Mouse (Mus musculus) G1E-ER4 (cell line): Measurements from ENCODE around the gene Dbnl. TPM values are rescaled to one million over a fixed set of nuclear protein-coding genes. Genes with fewer than 3 reads are reported as not detected.

Experiments used
- GATA1 ChIP-seq: IDR thresholded peaks from one replicate; pipeline ENCODE4 v1.8.0; 2012; ENCODE audit warnings: low read length, inconsistent platforms
- polyA plus RNA-seq: library from polyadenylated mRNA; stranded (reverse); fragments of >175 nt; gene quantifications from 2 replicates; pipeline ENCODE4 v1.2.3, GENCODE M21; 2012

The Dbnl gene
- 207 and 227 TPM in 2 replicates for polyA plus RNA-seq

- no peak for TF ChIP-seq GATA1
These were observed at the start of gene Dbnl for GRCm38 (mm10) chr11:5788056-5789014. Gene Dbnl, plus strand, starts transcription at chr11:5788488.

DNA sequence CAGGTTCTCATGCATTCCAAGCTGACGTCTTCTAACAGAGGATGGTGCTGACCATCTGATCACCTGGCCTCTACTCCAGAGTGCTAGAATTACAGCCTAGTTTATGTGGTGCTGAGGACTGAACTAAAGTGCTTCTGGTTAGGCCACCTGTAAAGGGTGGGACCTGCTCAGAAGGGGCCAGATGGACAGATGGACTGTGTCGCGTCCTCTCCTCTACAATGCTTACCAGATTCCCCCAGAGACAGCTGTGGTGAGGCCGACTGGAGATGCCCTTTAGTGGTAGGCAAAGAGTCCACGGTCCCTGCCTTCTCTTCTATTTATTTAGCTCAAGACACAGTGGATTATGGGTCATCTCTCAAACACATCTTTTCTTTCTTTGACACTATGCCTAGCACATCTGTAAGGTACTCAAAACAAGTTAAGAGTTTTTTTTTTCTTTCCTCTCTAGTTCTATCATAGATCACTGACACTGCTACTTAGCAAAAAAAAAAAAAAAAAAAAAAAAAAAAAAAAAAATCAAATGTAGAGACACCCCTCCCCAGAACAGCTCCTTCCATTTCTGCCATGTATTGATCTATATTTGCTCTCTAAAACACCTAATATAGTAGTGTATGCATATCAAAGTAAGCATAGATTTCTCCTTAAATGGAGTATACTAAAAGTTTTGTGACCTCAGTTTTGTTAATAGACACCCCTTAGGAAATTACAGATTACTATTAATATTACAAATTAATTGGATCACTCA lies 49.2 kb upstream of the Dbnl start:
- TF ChIP-seq GATA1, result no peak

DNA sequence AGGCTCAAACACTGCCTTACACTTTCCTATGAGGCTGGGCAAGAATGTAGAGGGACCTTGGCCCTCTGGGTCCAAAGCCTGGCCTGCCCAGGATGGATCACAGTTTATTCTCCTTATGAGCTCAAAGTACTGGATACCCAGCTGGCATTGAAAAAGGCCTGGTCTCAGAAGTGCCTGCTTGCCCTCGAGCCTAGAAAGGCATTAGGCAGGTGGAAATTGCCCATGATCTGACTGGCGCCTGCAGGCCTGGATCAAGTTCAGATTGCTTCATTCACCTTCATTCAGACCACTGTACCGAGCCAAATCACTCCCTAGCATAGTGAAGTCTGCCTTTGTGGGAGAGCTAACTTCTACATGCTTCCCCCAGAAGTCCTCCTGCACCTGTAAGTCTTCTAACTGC lies 48.4 kb upstream of the Dbnl start:
- no peak for TF ChIP-seq GATA1

GRCm38 (mm10) chr11:5740599-5740964 lies 47.7 kb upstream of the Dbnl start:
- no peak for TF ChIP-seq GATA1

DNA sequence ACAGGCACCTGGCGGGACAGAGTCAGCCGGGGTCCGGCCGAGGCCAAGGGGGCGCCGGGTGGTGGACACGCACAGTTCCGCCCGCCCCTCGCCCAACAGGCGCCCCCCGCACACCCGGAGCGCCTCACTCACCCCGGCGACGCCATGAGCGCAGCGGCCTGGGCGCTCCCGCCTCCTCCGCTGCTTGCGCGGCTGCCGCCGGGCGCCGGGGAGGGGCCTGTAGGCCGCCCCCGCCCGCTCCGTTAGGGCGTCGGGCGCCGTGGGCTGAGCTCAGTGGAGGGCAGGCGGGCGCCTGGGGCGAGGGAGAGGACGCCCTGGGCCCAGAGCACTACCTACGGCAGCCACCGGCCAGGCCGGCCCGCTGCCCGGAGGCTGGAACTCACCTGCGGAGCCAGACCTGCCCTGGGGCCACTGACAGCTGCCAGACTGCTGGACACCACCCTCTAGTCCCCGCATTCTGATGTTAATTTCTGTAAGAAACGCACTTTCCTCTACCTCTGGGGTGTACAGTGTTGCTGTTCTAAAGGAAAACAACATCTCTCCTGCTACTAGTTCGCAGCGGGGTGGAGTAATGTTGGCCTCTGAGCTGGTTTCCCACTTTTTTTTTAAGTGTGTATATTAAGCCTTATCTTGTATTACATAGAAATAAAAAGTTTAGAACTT lies 47.2 kb upstream of the Dbnl start:
- TF ChIP-seq GATA1, result no peak

- TF ChIP-seq GATA1, result no peak
These were observed 46.2 kb upstream of the Dbnl start for GRCm38 (mm10) chr11:5742106-5742505.

DNA sequence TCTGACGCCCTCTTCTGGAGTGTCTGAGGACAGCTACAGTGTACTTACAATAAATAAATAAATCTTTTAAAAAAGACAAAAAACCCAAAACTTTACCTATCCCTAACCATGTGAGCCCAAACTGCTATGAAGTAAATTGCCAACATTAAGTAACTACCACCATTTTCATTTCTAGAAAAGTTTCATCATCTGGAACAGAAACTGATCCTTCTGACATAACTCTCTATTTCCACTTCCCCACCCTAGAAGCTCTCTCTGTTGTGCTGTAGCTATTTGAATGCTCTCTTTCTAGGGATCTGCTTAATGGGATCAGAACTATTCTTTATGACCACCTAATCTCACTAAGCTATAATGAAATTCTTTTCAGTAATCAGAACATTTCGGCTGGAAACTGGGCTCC lies 43.3 kb upstream of the Dbnl start:
- no peak for TF ChIP-seq GATA1

DNA sequence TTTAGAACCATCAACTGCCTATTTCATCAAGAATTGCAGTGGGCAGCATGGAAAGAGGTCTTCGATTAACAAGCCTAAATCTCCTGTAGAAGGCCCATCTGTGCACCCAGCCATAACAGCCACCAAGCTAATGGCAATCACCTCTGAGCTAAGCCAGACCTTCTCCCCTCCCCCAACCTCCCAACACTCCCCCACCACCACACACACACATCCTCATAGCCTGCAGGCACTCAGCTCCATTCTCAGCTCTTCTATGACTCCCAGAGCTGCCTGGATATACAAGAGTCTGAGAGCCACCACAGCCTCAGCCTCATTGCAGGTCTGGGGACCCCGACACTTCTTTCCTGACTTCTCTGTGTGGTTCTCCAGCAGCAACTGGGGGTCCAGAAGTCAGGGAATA lies 34.5 kb upstream of the Dbnl start:
- no peak for TF ChIP-seq GATA1

- no peak for TF ChIP-seq GATA1
These were observed 26.3 kb upstream of the Dbnl start, which contains the start of gene Urgcp for GRCm38 (mm10) chr11:5761820-5762632. Gene Urgcp, minus strand, starts transcription at chr11:5762376.

GRCm38 (mm10) chr11:5762633-5762982 lies 25.7 kb upstream of the Dbnl start:
- no peak for TF ChIP-seq GATA1

DNA sequence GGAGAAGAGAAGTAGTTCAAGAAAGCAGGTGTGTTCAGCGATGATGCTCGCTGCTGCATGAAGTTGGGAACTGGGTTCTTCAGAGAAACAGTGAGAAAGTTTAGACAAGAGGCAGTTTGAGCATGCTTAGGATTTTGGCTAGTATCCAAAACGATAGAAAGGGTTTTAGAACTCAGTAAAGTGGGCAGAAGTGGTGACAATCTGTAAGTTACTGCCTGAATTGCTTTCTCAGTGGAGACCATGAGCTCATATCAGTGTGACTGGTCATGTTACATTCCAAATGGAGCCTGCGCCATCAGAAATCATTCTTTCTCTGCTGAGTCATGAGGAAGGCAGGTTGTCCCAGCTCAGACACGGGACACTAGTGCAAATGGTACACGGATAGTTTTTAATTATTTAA lies 22.3 kb upstream of the Dbnl start:
- no peak for TF ChIP-seq GATA1

GRCm38 (mm10) chr11:5778481-5778880 lies 9.8 kb upstream of the Dbnl start:
- TF ChIP-seq GATA1, result no peak

DNA sequence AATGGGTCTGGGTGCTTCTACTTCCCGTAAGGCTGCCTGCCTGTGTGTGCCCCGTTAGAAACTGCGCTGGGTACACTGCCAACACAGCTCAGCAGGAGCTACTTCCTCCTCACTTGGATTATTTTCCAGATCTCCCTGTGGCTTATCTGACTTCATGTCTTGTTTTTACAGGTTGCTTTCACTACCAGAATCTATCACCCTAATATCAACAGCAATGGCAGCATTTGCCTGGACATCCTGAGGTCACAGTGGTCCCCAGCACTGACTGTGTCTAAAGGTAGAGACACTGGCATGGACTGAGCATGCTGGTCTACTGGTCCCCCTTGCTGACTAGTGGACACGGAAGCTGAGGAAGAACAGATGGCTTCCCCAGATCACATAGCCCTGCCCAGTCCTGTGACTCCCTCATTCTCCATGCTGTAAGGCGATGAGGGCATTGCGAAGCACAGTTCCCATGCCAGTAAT lies 8.2 kb upstream of the Dbnl start:
- TF ChIP-seq GATA1, result no peak

DNA sequence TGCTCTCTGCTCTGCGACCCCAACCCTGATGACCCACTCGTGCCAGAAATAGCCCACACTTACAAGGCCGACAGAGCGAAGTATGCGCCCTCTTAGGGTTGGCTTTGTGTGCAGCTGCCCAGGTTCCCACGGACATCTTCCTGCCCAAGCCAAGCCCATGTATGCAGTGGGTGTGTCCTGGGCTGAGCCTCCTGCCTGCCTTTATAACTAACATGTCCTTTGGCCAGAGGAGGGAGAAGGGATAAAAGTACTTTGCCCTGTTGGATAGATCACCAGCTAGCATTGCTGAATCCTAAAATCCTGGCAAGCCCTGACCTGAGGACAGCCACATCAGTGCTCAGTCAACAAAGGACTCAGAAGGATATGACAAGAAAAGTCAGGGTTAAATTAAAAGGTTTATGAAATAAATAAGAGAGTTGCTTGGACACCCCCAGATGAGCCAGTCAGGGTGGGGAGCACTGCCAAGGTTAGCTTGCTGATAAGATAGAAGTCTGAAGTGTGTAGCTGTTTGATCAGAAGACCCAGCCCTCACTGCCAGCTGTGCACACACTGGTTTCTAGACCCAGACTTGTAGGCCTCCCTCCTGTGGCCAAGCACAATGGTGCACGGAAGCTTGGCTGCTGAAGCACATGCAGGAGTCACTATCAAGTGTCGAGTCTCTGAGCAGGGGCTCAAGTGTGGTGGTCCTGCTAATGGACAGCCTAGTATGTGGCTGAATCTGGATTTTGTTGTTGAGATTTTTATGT lies 5.9 kb upstream of the Dbnl start:
- no peak for TF ChIP-seq GATA1
